Mouse (Mus musculus) stomach, postnatal 0 days (tissue): ENCODE results near the gene Cblb. TPM values are rescaled to one million over a fixed set of nuclear protein-coding genes. Genes with fewer than 3 reads are reported as not detected.

Experiments used
- ATAC-seq: fragments of 200-750 bp; cut with Nextera tagmentation; 2 replicates; pipeline ENCODE4 v1.8.0; 2017; ENCODE audit not compliant: low FRiP score, low TSS enrichment
- DNase-seq: peaks from one replicate; pipeline ENCODE4 v3.0.0-alpha.2; 2016; ENCODE audit warnings: low spot score
- H3K27ac ChIP-seq: fragments of 300-500 bp; sonication (generic); replicated peaks from 2 replicates; pipeline ENCODE4 v1.5.1; 2014; ENCODE audit warnings: mild to moderate bottlenecking, control low read depth
- H3K27me3 ChIP-seq: fragments of 300-500 bp; sonication (generic); 2 replicates; pipeline ENCODE4 v1.6.1; 2014; ENCODE audit warnings: low read length; ENCODE audit not compliant: control insufficient read depth, insufficient read depth
- H3K36me3 ChIP-seq: fragments of 300-500 bp; sonication (generic); 2 replicates; pipeline ENCODE4 v1.6.1; 2014; ENCODE audit warnings: low read length, mixed read lengths; ENCODE audit not compliant: control insufficient read depth, insufficient read depth
- H3K4me1 ChIP-seq: fragments of 300-500 bp; sonication (generic); replicated peaks from 2 replicates; pipeline ENCODE4 v1.6.1; 2014; ENCODE audit warnings: antibody characterized with exemption; ENCODE audit not compliant: control insufficient read depth, insufficient read depth
- H3K4me2 ChIP-seq: fragments of 300-500 bp; sonication (generic); replicated peaks from 2 replicates; pipeline ENCODE4 v1.6.1; 2014; ENCODE audit warnings: low read depth, mild to moderate bottlenecking, control low read depth, moderate library complexity
- H3K4me3 ChIP-seq: fragments of 300-500 bp; sonication (generic); 2 replicates; pipeline ENCODE4 v1.5.1; 2014; ENCODE audit warnings: low read depth, low read length, control low read depth
- H3K9ac ChIP-seq: fragments of 300-500 bp; sonication (generic); 2 replicates; pipeline ENCODE4 v1.6.1; 2014; ENCODE audit warnings: mild to moderate bottlenecking, low read length, control low read depth, mixed read lengths
- H3K9me3 ChIP-seq: fragments of 300-500 bp; sonication (generic); 2 replicates; pipeline ENCODE4 v1.6.1; 2016; ENCODE audit warnings: low read length; ENCODE audit not compliant: control insufficient read depth
- CTCF ChIP-seq: IDR thresholded peaks from 2 replicates; pipeline ENCODE4 v1.5.1; 2016; ENCODE audit warnings: antibody characterized with exemption, low read depth, mild to moderate bottlenecking, moderate library complexity
- EP300 ChIP-seq: optimal IDR thresholded peaks from 2 replicates; pipeline ENCODE3; 2016; ENCODE audit warnings: antibody characterized with exemption
- WGBS: fragments of 180-500 bp; shearing (Covaris S2); extraction: QIAGEN DNeasy Blood & Tissue Kit; methylation state at CpG from one replicate; pipeline ENCODE4 v1.1.7; 2014; 5-methylcytosine and 5-hydroxymethylcytosine counted together
- polyA plus RNA-seq: library from polyadenylated mRNA; unstranded; fragments of >200 nt; fragmentation: Nextera tagmentation; extraction: Ambion mirVana; gene quantifications from 2 replicates; pipeline ENCODE4 v1.2.1, GENCODE M21; 2015

Gene Cblb
- polyA plus RNA-seq, 1 experiment from 2014 or later, result 4.0 TPM

- Histone ChIP-seq H3K4me3 (no peak overlapping the region), H3K4me1 (peaks cover 11% of the 10 kb centered on the region), H3K9me3 (no peaks in the 10 kb centered on the region), H3K4me2 (no peak overlapping the region), H3K27me3 (no peaks in the 10 kb centered on the region), H3K27ac (no peak overlapping the region), H3K36me3 (no peaks in the 10 kb centered on the region), H3K9ac (no peak overlapping the region)
- TF ChIP-seq EP300, result no peak
- no peak for TF ChIP-seq CTCF
- ATAC-seq, result peak; percentile 74
- 61% methylated on average over 4 of the region's 4 CpGs for WGBS
- no peak for DNase-seq
Measured at GRCm38 (mm10) chr16:52089354-52089753, 58.3 kb downstream of the Cblb start.

GRCm38 (mm10) chr16:52090899-52091298 is 59.9 kb downstream of the Cblb start:
- TF ChIP-seq CTCF (no peak), EP300 (no peak)
- no peak overlapping the region for H3K4me3 ChIP-seq
- H3K27ac ChIP-seq, result no peak overlapping the region
- ATAC-seq (no peak), DNase-seq (no peak)
- H3K4me1 ChIP-seq, result peaks cover 15% of the 10 kb centered on the region
- H3K36me3 ChIP-seq, result no peaks in the 10 kb centered on the region
- no peaks in the 10 kb centered on the region for H3K9me3 ChIP-seq
- no peaks in the 10 kb centered on the region for H3K27me3 ChIP-seq
- WGBS, result 42% methylated on average over 6 of the region's 6 CpGs
- H3K4me2 ChIP-seq, result no peak overlapping the region
- no peak overlapping the region for H3K9ac ChIP-seq

- 34% methylated on average over 9 of the region's 9 CpGs for WGBS
- Histone ChIP-seq H3K27ac (peak overlapping the region; percentile 83), H3K27me3 (no peaks in the 10 kb centered on the region), H3K4me3 (no peak overlapping the region), H3K9ac (no peak overlapping the region), H3K4me2 (no peak overlapping the region; the same call in none of the 2 replicates), H3K4me1 (peaks cover 15% of the 10 kb centered on the region), H3K9me3 (no peaks in the 10 kb centered on the region), H3K36me3 (no peaks in the 10 kb centered on the region)
- TF ChIP-seq EP300 (no peak), CTCF (no peak)
- no peak for ATAC-seq
- no peak for DNase-seq
Measured at GRCm38 (mm10) chr16:52093325-52094253, 62.6 kb downstream of the Cblb start.

GRCm38 (mm10) chr16:52094735-52095459 is 63.9 kb downstream of the Cblb start:
- 73% methylated on average over 10 of the region's 10 CpGs for WGBS
- TF ChIP-seq CTCF, result no peak
- TF ChIP-seq EP300, result peak; percentile 98
- ATAC-seq (peak; percentile 87), DNase-seq (no peak)
- no peak overlapping the region for H3K9ac ChIP-seq
- peaks cover 15% of the 10 kb centered on the region for H3K4me1 ChIP-seq
- no peak overlapping the region; the same call in 1 of the 2 replicates for H3K4me2 ChIP-seq
- H3K27me3 ChIP-seq, result no peaks in the 10 kb centered on the region
- peak overlapping the region; percentile 84 for H3K27ac ChIP-seq
- H3K4me3 ChIP-seq, result no peak overlapping the region
- no peaks in the 10 kb centered on the region for H3K36me3 ChIP-seq
- no peaks in the 10 kb centered on the region for H3K9me3 ChIP-seq

- no peak overlapping the region for H3K9ac ChIP-seq
- WGBS, result 27% methylated on average over 3 of the region's 3 CpGs
- no peaks in the 10 kb centered on the region for H3K27me3 ChIP-seq
- no peak overlapping the region for H3K4me3 ChIP-seq
- TF ChIP-seq CTCF (no peak), EP300 (no peak)
- no peaks in the 10 kb centered on the region for H3K9me3 ChIP-seq
- H3K4me1 ChIP-seq, result peaks cover 15% of the 10 kb centered on the region
- H3K4me2 ChIP-seq, result no peak overlapping the region
- no peak for DNase-seq
- H3K27ac ChIP-seq, result peak overlapping the region; percentile 84; the same call in 1 of the 2 replicates
- H3K36me3 ChIP-seq, result no peaks in the 10 kb centered on the region
- ATAC-seq, result no peak
Measured at GRCm38 (mm10) chr16:52095643-52096042, 64.6 kb downstream of the Cblb start.
